Mouse (Mus musculus) liver, embryonic 14.5 days (tissue): ENCODE measurements around the gene Glce. TPM values are rescaled to one million over a fixed set of nuclear protein-coding genes. Genes with fewer than 3 reads are reported as not detected.

Experiments used
- ATAC-seq: fragments of 200-750 bp; cut with Nextera tagmentation; 2 replicates; pipeline ENCODE4 v1.8.0; 2017; ENCODE audit warnings: moderate number of reproducible peaks, mild to moderate bottlenecking, moderate library complexity; ENCODE audit not compliant: insufficient read depth
- DNase-seq, 3 experiments: peaks; one replicate each; pipeline ENCODE4 v3.0.0-alpha.2; 2012 to 2013; ENCODE audit warnings: low read depth in 3 of 3, low spot score in 3 of 3
- H3K27ac ChIP-seq: fragments of 300-500 bp; sonication (generic); 2 replicates; pipeline ENCODE4 v1.5.1; 2014; ENCODE audit warnings: moderate library complexity, mild to moderate bottlenecking, control low read depth, inconsistent platforms
- H3K27me3 ChIP-seq: fragments of 300-500 bp; sonication (generic); 2 replicates; pipeline ENCODE4 v1.6.1; 2014; ENCODE audit warnings: mild to moderate bottlenecking, low read length, moderate library complexity; ENCODE audit not compliant: control insufficient read depth, insufficient read depth
- H3K36me3 ChIP-seq: fragments of 300-500 bp; sonication (generic); replicated peaks from 2 replicates; pipeline ENCODE4 v1.6.1; 2014; ENCODE audit warnings: low read depth; ENCODE audit not compliant: control insufficient read depth, insufficient read depth
- H3K4me1 ChIP-seq, 2 experiments: fragments of 200-500 bp in 1 of 2; fragments of 300-500 bp in 1 of 2; sonication (generic) in 1 of 2; replicated peaks; 2 replicates each; pipeline ENCODE4 v1.6.1; 2012 to 2014; ENCODE audit warnings: antibody characterized with exemption in 1 of 2, inconsistent platforms in 1 of 2, low read length in 1 of 2; ENCODE audit not compliant: control insufficient read depth in 2 of 2, insufficient read depth in 2 of 2
- H3K4me2 ChIP-seq: fragments of 300-500 bp; sonication (generic); 2 replicates; pipeline ENCODE4 v1.6.1; 2014; ENCODE audit warnings: low read depth, mild to moderate bottlenecking, control low read depth, moderate library complexity
- H3K4me3 ChIP-seq, 2 experiments: fragments of 200-500 bp in 1 of 2; fragments of 300-500 bp in 1 of 2; sonication (generic) in 1 of 2; 2 replicates each; pipeline ENCODE4 v1.5.1; 2012 to 2014; ENCODE audit warnings: low read depth in 2 of 2, low read length in 2 of 2, mild to moderate bottlenecking in 2 of 2, control low read depth in 1 of 2, inconsistent platforms in 1 of 2, moderate library complexity in 1 of 2; ENCODE audit not compliant: insufficient read depth in 1 of 2
- H3K9ac ChIP-seq: fragments of 300-500 bp; sonication (generic); replicated peaks from 2 replicates; pipeline ENCODE4 v1.6.1; 2014; ENCODE audit warnings: mild to moderate bottlenecking, control low read depth, moderate library complexity
- H3K9me3 ChIP-seq: fragments of 300-500 bp; sonication (generic); 2 replicates; pipeline ENCODE4 v1.6.1; 2016; ENCODE audit warnings: low read length, mixed read lengths; ENCODE audit not compliant: control insufficient read depth
- CTCF ChIP-seq: IDR thresholded peaks from 2 replicates; pipeline ENCODE4 v1.5.1; 2016; ENCODE audit warnings: antibody characterized with exemption, low read depth, control low read depth
- EP300 ChIP-seq: IDR thresholded peaks from 2 replicates; pipeline ENCODE4 v1.6.1; 2016; ENCODE audit warnings: antibody characterized with exemption, low read depth
- WGBS: fragments of 180-500 bp; shearing (Covaris S2); extraction: QIAGEN DNeasy Blood & Tissue Kit; methylation state at CpG from one replicate; pipeline ENCODE4 v1.1.7; 2014; ENCODE audit not compliant: insufficient replicate concordance; 5-methylcytosine and 5-hydroxymethylcytosine counted together
- polyA plus RNA-seq, 2 experiments: library from polyadenylated mRNA; depleted of rRNA in 1 of 2; stranded (reverse) in 1 of 2; unstranded in 1 of 2; fragments of >200 nt; fragmentation: Nextera tagmentation in 1 of 2; extraction: Ambion mirVana in 1 of 2; gene quantifications; 2 replicates each; pipeline versions ENCODE4 v1.2.1 to v1.2.3; 2012 to 2014

Glce gene
- polyA plus RNA-seq, 2 experiments = 2.7 to 5.6 TPM

DNA sequence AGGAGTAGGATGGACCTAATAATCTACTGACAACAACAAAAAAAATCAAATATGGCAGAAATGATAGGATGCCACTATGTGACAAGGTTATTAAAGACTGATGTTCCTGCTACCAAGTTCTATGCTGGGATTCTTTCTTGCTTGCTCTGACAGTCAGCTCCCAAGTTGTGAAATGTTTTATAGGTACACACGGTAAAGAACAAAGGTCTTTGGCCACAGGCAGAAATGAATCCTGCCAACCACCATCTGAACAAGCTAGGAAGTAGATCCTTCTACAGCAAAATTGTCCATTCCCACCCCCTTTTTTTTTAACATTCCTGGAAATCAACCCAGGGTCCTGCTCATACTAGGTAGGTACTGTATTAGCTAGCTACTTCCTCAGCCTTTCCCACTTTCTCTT is 25.9 kb downstream of the Glce start:
- Histone ChIP-seq H3K4me2 (no peak overlapping the region), H3K4me3 (no peak overlapping the region), H3K9me3 (no peaks in the 10 kb centered on the region), H3K4me1 (peaks cover 0 to 3% of the 10 kb centered on the region in 2 experiments; a peak in 1 of 4 replicates), H3K27me3 (no peaks in the 10 kb centered on the region), H3K36me3 (no peaks in the 10 kb centered on the region), H3K27ac (no peak overlapping the region), H3K9ac (no peak overlapping the region)
- TF ChIP-seq CTCF = no peak
- no peak for TF ChIP-seq EP300
- no peak for DNase-seq
- WGBS = 28% methylated on average over 1 of the region's 1 CpGs
- no peak for ATAC-seq

DNA sequence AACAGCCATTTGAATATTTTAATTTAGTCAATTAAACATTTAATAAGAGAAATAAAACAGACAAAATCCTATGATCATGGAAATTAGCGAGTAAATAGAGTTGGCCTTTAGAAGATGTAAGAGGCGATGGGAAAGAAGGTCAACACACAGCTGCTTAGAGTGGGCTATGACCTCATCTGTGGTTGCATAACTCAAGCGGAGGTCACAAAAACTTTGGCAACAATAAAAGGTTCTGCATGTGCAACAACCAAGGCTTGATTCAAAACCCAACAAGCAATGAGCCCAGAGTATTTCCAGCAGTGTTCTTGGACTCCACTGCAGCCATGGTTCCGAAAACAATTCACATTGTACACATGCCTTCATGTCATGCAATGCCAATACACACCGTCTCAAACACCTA is 30.9 kb downstream of the Glce start:
- Histone ChIP-seq H3K4me2 (no peak overlapping the region), H3K36me3 (no peaks in the 10 kb centered on the region), H3K4me3 (no peak overlapping the region), H3K4me1 (peaks cover 0 to 2% of the 10 kb centered on the region in 2 experiments; a peak in 1 of 4 replicates), H3K27ac (no peak overlapping the region), H3K27me3 (no peaks in the 10 kb centered on the region), H3K9me3 (no peaks in the 10 kb centered on the region), H3K9ac (no peak overlapping the region)
- no peak for ATAC-seq
- no peak for TF ChIP-seq EP300
- TF ChIP-seq CTCF = no peak
- WGBS = 64% methylated on average over 5 of the region's 5 CpGs
- DNase-seq = no peak

DNA sequence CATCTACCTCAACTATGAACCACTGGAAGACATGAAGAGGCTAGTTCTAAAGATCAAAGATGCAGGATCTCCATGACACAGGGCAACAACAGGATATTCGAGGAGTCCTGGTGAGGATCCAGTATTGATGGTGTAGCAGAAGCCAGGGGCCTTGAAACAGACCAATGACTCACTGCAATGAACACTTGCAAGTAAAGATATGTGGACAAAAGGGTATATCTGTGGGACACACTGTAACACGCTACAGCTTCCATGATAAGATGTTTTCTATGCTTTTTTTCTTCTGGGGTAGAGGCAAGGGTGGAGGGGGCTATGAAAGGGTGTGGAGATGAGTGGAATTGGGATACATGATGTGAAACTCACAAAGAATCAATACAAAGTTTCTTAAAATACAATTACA is 36.9 kb downstream of the Glce start:
- Histone ChIP-seq H3K9me3 (no peaks in the 10 kb centered on the region), H3K9ac (no peak overlapping the region), H3K4me3 (no peak overlapping the region), H3K27me3 (no peaks in the 10 kb centered on the region), H3K27ac (no peak overlapping the region), H3K4me1 (peaks cover 5 to 15% of the 10 kb centered on the region in 2 experiments; a peak in 3 of 4 replicates), H3K4me2 (no peak overlapping the region), H3K36me3 (no peaks in the 10 kb centered on the region)
- TF ChIP-seq EP300 = peak; percentile 35; the same call in 1 of the 2 replicates
- TF ChIP-seq CTCF = no peak
- 34% methylated on average over 2 of the region's 2 CpGs for WGBS
- DNase-seq = peak in 2 of 3 experiments; percentile 54
- peak; percentile 64 for ATAC-seq

DNA sequence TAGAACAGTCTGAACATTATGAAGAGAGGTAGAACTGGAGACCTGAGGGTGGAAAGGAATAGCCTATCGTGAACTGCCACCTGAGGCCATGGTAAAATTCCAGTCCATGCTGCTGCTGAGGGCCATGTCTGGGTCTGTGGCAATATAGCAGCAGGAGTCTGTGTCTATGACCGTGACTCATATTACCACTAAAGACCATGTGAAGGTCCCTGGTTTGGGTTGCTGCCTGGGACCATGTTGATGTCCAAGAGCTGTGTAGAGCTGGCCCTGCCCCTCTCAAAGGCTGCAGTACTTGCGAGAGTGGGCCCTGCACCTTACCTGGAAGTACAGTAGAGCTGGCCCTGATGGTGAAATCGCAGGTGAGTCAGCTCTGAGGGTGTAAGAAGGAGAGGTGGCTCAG is 37.6 kb downstream of the Glce start:
- Histone ChIP-seq H3K27ac (no peak overlapping the region), H3K36me3 (no peaks in the 10 kb centered on the region), H3K9ac (no peak overlapping the region), H3K4me2 (no peak overlapping the region), H3K27me3 (no peaks in the 10 kb centered on the region), H3K4me1 (peaks cover 5 to 15% of the 10 kb centered on the region in 2 experiments; a peak in 3 of 4 replicates), H3K4me3 (no peak overlapping the region), H3K9me3 (no peaks in the 10 kb centered on the region)
- ATAC-seq (no peak), DNase-seq (no peak)
- TF ChIP-seq EP300 (no peak), CTCF (no peak)
- 76% methylated on average over 4 of the region's 4 CpGs for WGBS

DNA sequence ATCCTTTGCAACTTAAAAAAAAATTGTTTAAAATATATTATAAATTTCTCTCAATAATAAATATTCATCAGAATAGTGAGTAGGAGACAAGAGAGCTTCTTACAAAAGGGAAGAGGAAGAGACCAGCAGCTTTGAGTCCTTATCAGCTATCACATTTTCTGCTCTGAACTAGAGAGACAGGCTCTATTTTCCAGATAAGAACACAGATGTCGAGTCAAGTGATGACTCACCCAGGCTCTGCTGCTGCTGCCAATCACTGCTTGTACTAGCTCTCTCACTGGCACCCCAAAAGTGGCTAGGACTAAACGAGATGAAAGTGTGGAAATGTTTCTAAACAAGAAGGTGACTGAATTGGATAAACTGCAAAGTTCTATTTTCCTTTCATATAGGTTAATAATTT is 39.5 kb downstream of the Glce start:
- H3K9ac ChIP-seq = no peak overlapping the region
- WGBS = 6% methylated on average over 2 of the region's 2 CpGs
- H3K9me3 ChIP-seq = no peaks in the 10 kb centered on the region
- peak; percentile 42 to 84 (median 80) for DNase-seq
- peaks cover 5 to 15% of the 10 kb centered on the region in 2 experiments; a peak in 3 of 4 replicates for H3K4me1 ChIP-seq
- H3K27ac ChIP-seq = no peak overlapping the region
- no peak overlapping the region for H3K4me2 ChIP-seq
- H3K36me3 ChIP-seq = no peaks in the 10 kb centered on the region
- no peak for TF ChIP-seq CTCF
- peak; percentile 49; the same call in 1 of the 2 replicates for TF ChIP-seq EP300
- no peaks in the 10 kb centered on the region for H3K27me3 ChIP-seq
- no peak overlapping the region for H3K4me3 ChIP-seq
- ATAC-seq = peak; percentile 72
